Mouse (Mus musculus) cerebellum, adult 18-20 months (tissue): ENCODE measurements around the gene Vrk3.
A peak's percentile ranks its signal among the peaks of the same experiment; 100 is the strongest.

Experiments used
- DNase-seq, 2 experiments: peaks; one replicate each; pipeline ENCODE4 v3.0.0; 2021

Gene Vrk3

DNA sequence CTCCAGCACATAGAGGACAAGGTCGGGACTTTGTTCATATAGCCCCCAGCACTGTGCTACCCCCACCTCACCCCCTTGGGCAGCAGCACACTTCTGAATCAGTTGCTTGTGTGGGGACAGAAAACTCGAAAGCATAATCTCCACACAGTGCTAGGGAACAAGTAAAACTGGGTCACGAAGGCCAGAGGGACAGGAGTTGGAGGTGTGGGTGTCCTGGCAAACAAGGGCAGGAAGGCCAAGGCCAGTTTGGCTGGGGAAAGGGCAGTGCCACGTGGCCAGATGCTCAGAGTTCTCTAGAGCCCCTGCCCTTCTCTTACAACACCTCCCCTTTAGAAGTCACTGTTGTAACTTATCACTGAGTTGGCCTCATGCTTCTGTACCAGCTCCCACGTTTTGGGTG, 71.7 kb downstream of the Vrk3 start:
- DNase-seq: peak in 1 of 2 experiments; percentile 14

DNA sequence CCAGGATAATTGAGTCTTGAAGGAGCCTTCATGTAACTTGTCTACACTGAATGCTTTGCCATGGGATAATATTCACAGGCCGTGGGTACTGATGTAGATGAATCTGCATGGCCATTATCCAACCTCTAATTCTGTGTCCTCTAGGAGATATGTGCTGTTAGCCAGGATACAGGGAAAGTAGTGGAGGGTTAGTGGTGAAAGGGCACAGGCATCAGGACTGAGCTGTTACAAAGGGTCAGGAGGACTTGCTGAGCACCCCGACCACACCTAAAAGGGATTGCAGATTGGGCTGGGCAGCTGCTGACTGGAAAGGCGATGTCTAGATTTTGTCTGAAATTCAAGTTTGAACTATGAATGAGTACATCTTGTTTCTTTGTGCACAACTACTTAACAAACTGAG, 72.3 kb downstream of the Vrk3 start:
- DNase-seq: no peak

DNA sequence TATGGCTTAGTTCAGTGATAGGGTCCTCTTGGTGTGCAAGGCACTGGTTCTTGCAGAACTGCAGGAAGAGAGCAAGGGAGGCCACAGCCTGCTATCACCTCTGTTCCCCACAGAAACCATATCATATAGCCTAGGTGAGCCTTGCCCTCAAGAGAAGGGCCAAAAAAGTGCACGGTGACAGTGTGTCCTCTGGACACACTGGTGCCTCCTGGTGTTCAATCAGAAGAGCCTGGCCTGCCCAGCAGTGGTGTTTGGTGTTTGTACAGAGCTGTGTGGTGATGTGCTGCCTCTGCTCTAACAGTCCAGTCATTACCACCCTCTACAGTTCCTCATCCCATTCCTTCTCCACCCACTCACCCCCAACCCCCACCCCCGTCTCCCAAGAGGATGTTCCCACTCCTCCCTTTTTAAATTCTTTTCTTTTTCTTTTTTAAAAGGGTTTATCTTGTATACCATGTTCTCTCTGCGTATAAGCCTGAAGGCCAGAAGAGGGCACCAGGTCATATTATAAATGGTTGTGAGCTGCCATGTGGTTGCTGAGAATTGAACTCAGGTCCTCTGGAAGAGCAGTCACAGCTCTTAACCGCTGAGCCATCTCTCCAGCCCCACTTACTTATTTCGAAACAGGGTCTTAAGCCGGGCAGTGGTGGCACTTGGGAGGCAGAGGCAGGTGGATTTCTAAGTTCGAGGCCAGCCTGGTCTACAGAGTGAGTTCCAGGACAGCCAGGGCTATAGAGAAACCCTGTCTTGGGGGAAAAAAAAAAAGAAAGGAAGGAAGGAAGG, 73.6 kb downstream of the Vrk3 start:
- DNase-seq: no peak

DNA sequence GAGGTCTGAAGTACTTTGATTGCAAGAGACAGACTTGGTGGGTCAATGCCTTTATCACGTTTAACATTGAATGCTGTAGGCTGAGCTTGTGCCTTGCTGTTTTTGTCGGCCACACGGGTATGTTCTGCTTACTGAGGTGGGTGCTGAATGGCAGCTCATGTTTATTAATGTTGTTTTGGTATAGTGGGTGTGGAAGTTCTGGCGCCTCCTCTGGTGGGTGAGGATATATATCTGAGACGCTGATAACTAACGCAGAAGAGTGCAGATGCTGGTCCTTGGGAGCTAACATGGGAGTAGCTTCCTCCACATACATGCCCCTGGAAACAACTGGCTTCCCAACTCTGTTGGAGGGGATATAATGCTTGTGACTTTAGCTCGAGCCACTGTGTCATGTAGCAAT, 75.2 kb downstream of the Vrk3 start:
- DNase-seq: no peak

DNA sequence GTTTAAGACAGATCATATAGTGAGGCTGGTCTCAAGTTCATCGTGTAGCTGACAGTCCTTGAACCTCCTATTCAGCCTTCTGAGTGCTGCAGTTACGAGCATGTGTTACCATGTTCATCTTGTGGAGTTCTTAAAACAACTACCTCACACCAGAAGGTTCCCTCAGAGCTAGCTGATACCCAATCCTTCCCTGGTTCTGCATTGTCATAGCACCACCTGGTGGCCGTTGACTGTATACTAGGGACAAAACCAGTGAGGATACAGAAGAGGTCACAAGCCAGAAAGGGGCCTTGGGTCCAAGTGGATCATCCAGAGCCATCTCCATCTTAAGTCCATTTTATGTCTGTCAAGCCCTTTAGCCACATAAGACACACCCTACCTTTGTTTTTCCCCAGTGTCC, 76.7 kb downstream of the Vrk3 start:
- DNase-seq: peak; percentile 86 to 87

DNA sequence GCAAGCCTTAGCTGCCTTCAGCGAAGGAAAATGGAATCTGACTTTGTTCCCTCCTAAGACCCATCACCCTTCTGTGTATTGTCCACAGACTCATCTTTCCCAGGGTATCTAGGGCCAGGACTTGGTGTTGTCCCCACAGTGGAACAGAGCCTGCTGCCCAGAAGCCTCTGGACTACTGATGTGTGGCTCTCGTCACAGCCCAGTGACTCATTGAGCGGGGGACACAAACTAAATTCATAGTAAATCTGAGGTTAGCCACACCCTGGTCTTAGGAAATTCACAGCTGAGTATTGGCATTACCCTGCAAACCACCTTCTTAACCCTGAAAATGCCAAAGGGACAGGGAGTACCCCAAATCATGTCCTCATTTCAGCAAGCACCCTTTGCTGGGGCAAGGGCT, 78.6 kb downstream of the Vrk3 start:
- no peak for DNase-seq
